Mouse (Mus musculus) liver, embryonic 11.5 days (tissue): ENCODE data around the gene Mgat5. TPM values are rescaled to one million over a fixed set of nuclear protein-coding genes. Genes with fewer than 3 reads are reported as not detected.

ENCODE experiments used
- ATAC-seq: fragments of 200-750 bp; cut with Nextera tagmentation; replicated peaks from 2 replicates; pipeline ENCODE4 v1.8.0; 2017; ENCODE audit warnings: moderate number of reproducible peaks, mild to moderate bottlenecking, moderate TSS enrichment, moderate library complexity; ENCODE audit not compliant: low FRiP score
- DNase-seq: peaks from one replicate; pipeline ENCODE4 v3.0.0-alpha.2; 2017; ENCODE audit warnings: low spot score
- H3K27ac ChIP-seq: fragments of 300-500 bp; sonication (generic); 2 replicates; pipeline ENCODE4 v1.5.1; 2014; ENCODE audit warnings: mild to moderate bottlenecking, low read depth, low read length, control low read depth
- H3K27me3 ChIP-seq: fragments of 300-500 bp; sonication (generic); replicated peaks from 2 replicates; pipeline ENCODE4 v1.6.1; 2014; ENCODE audit warnings: low read length, mixed read lengths; ENCODE audit not compliant: control insufficient read depth, insufficient read depth
- H3K36me3 ChIP-seq: fragments of 300-500 bp; sonication (generic); 2 replicates; pipeline ENCODE4 v1.6.1; 2014; ENCODE audit warnings: mild to moderate bottlenecking, low read length, moderate library complexity, mixed read lengths; ENCODE audit not compliant: control insufficient read depth, insufficient read depth
- H3K4me1 ChIP-seq: fragments of 300-500 bp; sonication (generic); replicated peaks from 2 replicates; pipeline ENCODE4 v1.6.1; 2014; ENCODE audit warnings: low read length, mixed read lengths; ENCODE audit not compliant: control insufficient read depth, insufficient read depth
- H3K4me2 ChIP-seq: fragments of 300-500 bp; sonication (generic); 2 replicates; pipeline ENCODE4 v1.6.1; 2014; ENCODE audit warnings: mild to moderate bottlenecking, control low read depth, moderate library complexity
- H3K4me3 ChIP-seq: fragments of 300-500 bp; sonication (generic); 2 replicates; pipeline ENCODE4 v1.5.1; 2014; ENCODE audit warnings: low read depth, low read length, control low read depth
- H3K9ac ChIP-seq: fragments of 300-500 bp; sonication (generic); 2 replicates; pipeline ENCODE4 v1.6.1; 2014; ENCODE audit warnings: low read depth, low read length, control low read depth
- H3K9me3 ChIP-seq: fragments of 300-500 bp; sonication (generic); 2 replicates; pipeline ENCODE4 v1.6.1; 2016; ENCODE audit warnings: low read length, inconsistent platforms, mixed read lengths; ENCODE audit not compliant: control insufficient read depth
- WGBS: fragments of 180-500 bp; shearing (Covaris S2); extraction: QIAGEN DNeasy Blood & Tissue Kit; methylation state at CpG from one replicate; pipeline ENCODE4 v1.1.7; 2014; 5-methylcytosine and 5-hydroxymethylcytosine counted together
- polyA plus RNA-seq: library from polyadenylated mRNA; unstranded; fragments of >200 nt; fragmentation: Nextera tagmentation; extraction: Ambion mirVana; gene quantifications from 2 replicates; pipeline ENCODE4 v1.2.1, GENCODE M21; 2014

Gene Mgat5
- polyA plus RNA-seq, 1 experiment from 2014 or later, result 2.3 TPM

GRCm38 (mm10) chr1:127530849-127531580 is 326.2 kb downstream of the Mgat5 start:
- whole genome bisulfite sequencing, result 52% methylated on average over 14 of the region's 14 CpGs
- DNase-seq, result no peak
- no peaks in the 10 kb centered on the region for H3K9me3 ChIP-seq

GRCm38 (mm10) chr1:127531723-127532122 is 326.9 kb downstream of the Mgat5 start:
- Histone ChIP-seq H3K9ac (no peak overlapping the region), H3K9me3 (no peaks in the 10 kb centered on the region), H3K27ac (no peak overlapping the region), H3K4me3 (no peak overlapping the region), H3K4me1 (no peaks in the 10 kb centered on the region), H3K36me3 (no peaks in the 10 kb centered on the region), H3K27me3 (no peaks in the 10 kb centered on the region), H3K4me2 (no peak overlapping the region)
- WGBS, result 71% methylated on average over 5 of the region's 5 CpGs
- DNase-seq (no peak), ATAC-seq (no peak)

More at GRCm38 (mm10) chr1:127530849-127531580, 326.2 kb downstream of the Mgat5 start:
- no peak for ATAC-seq
- Histone ChIP-seq H3K9ac (no peak overlapping the region), H3K27me3 (no peaks in the 10 kb centered on the region), H3K4me2 (peak overlapping the region; percentile 29; the same call in 1 of the 2 replicates), H3K27ac (no peak overlapping the region), H3K4me1 (no peaks in the 10 kb centered on the region), H3K36me3 (no peaks in the 10 kb centered on the region), H3K4me3 (no peak overlapping the region)

GRCm38 (mm10) chr1:127536448-127536847 is 331.6 kb downstream of the Mgat5 start:
- no peaks in the 10 kb centered on the region for H3K4me1 ChIP-seq
- H3K4me2 ChIP-seq, result no peak overlapping the region
- no peak overlapping the region for H3K4me3 ChIP-seq
- no peaks in the 10 kb centered on the region for H3K36me3 ChIP-seq
- DNase-seq (no peak), ATAC-seq (no peak)
- H3K27ac ChIP-seq, result no peak overlapping the region
- no peak overlapping the region for H3K9ac ChIP-seq
- 66% methylated on average over 5 of the region's 5 CpGs for WGBS
- no peaks in the 10 kb centered on the region for H3K9me3 ChIP-seq
- H3K27me3 ChIP-seq, result no peaks in the 10 kb centered on the region

GRCm38 (mm10) chr1:127537204-127538038 is 332.6 kb downstream of the Mgat5 start:
- H3K4me3 ChIP-seq, result no peak overlapping the region
- H3K27me3 ChIP-seq, result no peaks in the 10 kb centered on the region
- no peaks in the 10 kb centered on the region for H3K4me1 ChIP-seq
- H3K4me2 ChIP-seq, result no peak overlapping the region
- 61% methylated on average over 17 of the region's 17 CpGs for WGBS
- no peaks in the 10 kb centered on the region for H3K36me3 ChIP-seq
- no peak overlapping the region for H3K9ac ChIP-seq
- H3K9me3 ChIP-seq, result no peaks in the 10 kb centered on the region
- DNase-seq (no peak), ATAC-seq (no peak)
- no peak overlapping the region for H3K27ac ChIP-seq
